Mouse (Mus musculus) kidney, embryonic 16.5 days (tissue): ENCODE measurements around the gene Hist2h4. TPM values are rescaled to one million over a fixed set of nuclear protein-coding genes. Genes with fewer than 3 reads are reported as not detected.
"Not testable (repeated sequence)": the region's sequence is repeated elsewhere in the genome, so short reads cannot be mapped to it uniquely, and the experiment has no call there.

ENCODE experiments used
- ATAC-seq: fragments of 200-750 bp; cut with Nextera tagmentation; 2 replicates; pipeline ENCODE4 v1.8.0; 2017; ENCODE audit warnings: moderate TSS enrichment; ENCODE audit not compliant: low FRiP score, low TSS enrichment
- H3K27ac ChIP-seq: fragments of 300-500 bp; sonication (generic); 2 replicates; pipeline ENCODE4 v1.5.1; 2014; ENCODE audit warnings: low read length
- H3K27me3 ChIP-seq: fragments of 300-500 bp; sonication (generic); 2 replicates; pipeline ENCODE4 v1.6.1; 2014; ENCODE audit warnings: low read length, control low read depth, mixed read lengths; ENCODE audit not compliant: insufficient read depth
- H3K36me3 ChIP-seq: fragments of 300-500 bp; sonication (generic); 2 replicates; pipeline ENCODE4 v1.6.1; 2014; ENCODE audit warnings: low read length, control low read depth, mixed read lengths; ENCODE audit not compliant: insufficient read depth
- H3K4me1 ChIP-seq: fragments of 300-500 bp; sonication (generic); 2 replicates; pipeline ENCODE4 v1.6.1; 2014; ENCODE audit warnings: low read length, control low read depth, mixed read lengths; ENCODE audit not compliant: insufficient read depth
- H3K4me2 ChIP-seq: fragments of 300-500 bp; sonication (generic); replicated peaks from 2 replicates; pipeline ENCODE4 v1.6.1; 2014; ENCODE audit warnings: low read depth, low read length
- H3K4me3 ChIP-seq: fragments of 300-500 bp; sonication (generic); 2 replicates; pipeline ENCODE4 v1.5.1; 2014; ENCODE audit warnings: mild to moderate bottlenecking, low read length
- H3K9ac ChIP-seq: fragments of 300-500 bp; sonication (generic); replicated peaks from 2 replicates; pipeline ENCODE4 v1.6.1; 2014; ENCODE audit warnings: low read length
- H3K9me3 ChIP-seq: fragments of 300-500 bp; sonication (generic); 2 replicates; pipeline ENCODE4 v1.6.1; 2016; ENCODE audit warnings: low read length, control low read depth
- WGBS: fragments of 180-500 bp; shearing (Covaris S2); extraction: QIAGEN DNeasy Blood & Tissue Kit; methylation state at CpG from one replicate; pipeline ENCODE4 v1.1.7; 2014; 5-methylcytosine and 5-hydroxymethylcytosine counted together
- polyA plus RNA-seq: library from polyadenylated mRNA; unstranded; fragments of >200 nt; fragmentation: Nextera tagmentation; extraction: Ambion mirVana; gene quantifications from 2 replicates; pipeline ENCODE4 v1.2.1, GENCODE M21; 2015

Gene Hist2h4
- polyA plus RNA-seq, 1 experiment from 2014 or later, result 10.8 TPM

GRCm38 (mm10) chr3:96293368-96293767 lies 30.3 kb upstream of the Hist2h4 start:
- H3K4me3 ChIP-seq, result no peak overlapping the region
- ATAC-seq, result no peak
- H3K4me1 ChIP-seq, result no peaks in the 10 kb centered on the region
- no peak overlapping the region for H3K27ac ChIP-seq
- H3K27me3 ChIP-seq, result peaks cover 4% of the 10 kb centered on the region; the same call in 1 of the 2 replicates
- WGBS, result 57% methylated on average over 5 of the region's 5 CpGs
- H3K36me3 ChIP-seq, result no peaks in the 10 kb centered on the region
- no peaks in the 10 kb centered on the region for H3K9me3 ChIP-seq
- H3K9ac ChIP-seq, result no peak overlapping the region
- no peak overlapping the region for H3K4me2 ChIP-seq

GRCm38 (mm10) chr3:96292641-96293040 lies 29.5 kb upstream of the Hist2h4 start:
- Histone ChIP-seq H3K9me3 (no peaks in the 10 kb centered on the region), H3K27me3 (peaks cover 4% of the 10 kb centered on the region; the same call in 1 of the 2 replicates), H3K27ac (no peak overlapping the region), H3K9ac (no peak overlapping the region), H3K36me3 (no peaks in the 10 kb centered on the region), H3K4me3 (no peak overlapping the region), H3K4me1 (no peaks in the 10 kb centered on the region), H3K4me2 (no peak overlapping the region)
- 41% methylated on average over 6 of the region's 6 CpGs for WGBS
- ATAC-seq, result no peak

GRCm38 (mm10) chr3:96290727-96291126 lies 27.6 kb upstream of the Hist2h4 start:
- 96% methylated on average over 3 of the region's 3 CpGs for WGBS
- not testable (repeated sequence) for H3K27me3 ChIP-seq

DNA sequence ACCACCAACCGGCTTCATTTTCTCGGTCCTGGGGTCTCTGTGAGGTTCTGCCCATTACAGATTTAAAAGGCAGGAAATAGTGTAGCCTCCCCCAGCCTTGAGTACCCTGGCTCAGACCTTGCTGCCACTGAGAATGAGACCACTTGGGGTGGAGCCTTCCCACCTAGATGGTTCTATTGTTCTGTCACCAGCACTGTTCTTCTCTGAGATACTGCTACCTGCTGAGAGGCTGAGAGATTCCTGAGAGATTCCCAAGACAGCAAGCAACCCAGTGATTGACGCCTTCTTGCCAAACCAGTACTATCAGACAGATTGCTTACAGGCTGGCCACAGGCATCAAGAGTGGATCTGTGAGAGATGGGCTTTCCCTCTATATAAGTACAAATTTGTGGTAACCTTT lies 26.1 kb upstream of the Hist2h4 start:
- no peaks in the 10 kb centered on the region for H3K36me3 ChIP-seq
- H3K4me1 ChIP-seq, result 0 out of 2 replicates have a peak, but pooled peaks cover under 1% of the 10 kb centered on the region
- 77% methylated on average over 3 of the region's 3 CpGs for WGBS
- H3K4me3 ChIP-seq, result no peak overlapping the region
- no peak overlapping the region for H3K9ac ChIP-seq
- no peak overlapping the region for H3K27ac ChIP-seq
- H3K9me3 ChIP-seq, result no peaks in the 10 kb centered on the region
- peaks cover 15% of the 10 kb centered on the region; the same call in 1 of the 2 replicates for H3K27me3 ChIP-seq
- no peak for ATAC-seq
- no peak overlapping the region for H3K4me2 ChIP-seq

More at GRCm38 (mm10) chr3:96290727-96291126, 27.6 kb upstream of the Hist2h4 start:
- H3K4me1 ChIP-seq, H3K36me3 ChIP-seq, H3K4me2 ChIP-seq, H3K4me3 ChIP-seq, ATAC-seq, H3K9ac ChIP-seq, H3K9me3 ChIP-seq, H3K27ac ChIP-seq: not testable (repeated sequence)

DNA sequence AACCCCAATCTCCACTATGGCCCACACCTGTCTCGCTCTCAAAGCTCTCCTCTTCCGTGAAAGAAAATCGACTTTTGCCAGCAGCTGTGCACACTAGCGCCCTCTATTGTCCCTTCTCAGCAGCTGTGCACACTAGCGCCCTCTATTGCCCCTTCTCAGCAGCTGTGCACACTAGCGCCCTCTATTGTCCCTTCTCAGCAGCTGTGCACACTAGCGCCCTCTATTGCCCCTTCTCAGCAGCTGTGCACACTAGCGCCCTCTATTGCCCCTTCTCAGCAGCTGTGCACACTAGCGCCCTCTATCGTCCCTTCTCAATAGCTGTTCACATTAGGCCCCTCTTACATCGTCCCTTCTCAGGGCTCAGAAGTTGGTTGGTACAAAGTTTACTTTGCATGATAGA lies 24.2 kb upstream of the Hist2h4 start:
- peaks cover 16% of the 10 kb centered on the region for H3K27me3 ChIP-seq
- not testable (repeated sequence) for H3K9ac ChIP-seq, ATAC-seq, H3K36me3 ChIP-seq, H3K4me3 ChIP-seq, H3K9me3 ChIP-seq, H3K27ac ChIP-seq, H3K4me1 ChIP-seq, H3K4me2 ChIP-seq
- 91% methylated on average over 11 of the region's 11 CpGs for WGBS

DNA sequence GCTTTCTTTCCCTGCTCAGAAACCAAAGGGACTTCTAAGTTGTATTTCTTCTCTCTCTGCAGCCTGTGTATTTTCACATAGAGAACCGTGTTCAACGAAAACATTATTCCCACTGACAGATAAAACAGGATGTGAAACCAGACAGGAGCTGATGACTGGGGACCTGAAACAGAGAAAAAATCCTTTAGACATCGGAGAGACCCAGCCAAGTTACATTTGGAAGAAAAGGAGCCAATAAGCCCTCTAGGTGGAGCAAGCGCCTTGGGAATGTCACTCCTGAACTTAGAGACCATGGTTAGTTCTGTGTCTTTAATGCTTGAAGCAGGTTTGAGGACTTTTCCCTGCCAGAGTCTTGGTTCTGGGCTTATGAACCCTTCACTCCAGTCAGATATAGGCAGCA lies 21.3 kb upstream of the Hist2h4 start:
- Histone ChIP-seq H3K36me3 (no peaks in the 10 kb centered on the region), H3K4me2 (peak overlapping the region; percentile 20; the same call in 1 of the 2 replicates), H3K4me3 (no peak overlapping the region), H3K4me1 (peaks cover 3% of the 10 kb centered on the region; the same call in 1 of the 2 replicates), H3K9me3 (no peaks in the 10 kb centered on the region), H3K27me3 (peaks cover 16% of the 10 kb centered on the region), H3K27ac (no peak overlapping the region), H3K9ac (no peak overlapping the region)
- 16% methylated on average over 4 of the region's 4 CpGs for WGBS
- ATAC-seq, result 0 out of 2 replicates have a peak, but pooled peaks have one; percentile 42

GRCm38 (mm10) chr3:96280660-96281059 lies 17.5 kb upstream of the Hist2h4 start:
- Histone ChIP-seq H3K4me2 (no peak overlapping the region), H3K27me3 (peaks cover 11% of the 10 kb centered on the region), H3K9ac (no peak overlapping the region), H3K9me3 (no peaks in the 10 kb centered on the region), H3K36me3 (no peaks in the 10 kb centered on the region), H3K27ac (no peak overlapping the region), H3K4me3 (no peak overlapping the region), H3K4me1 (peaks cover 13% of the 10 kb centered on the region; the same call in 1 of the 2 replicates)
- no peak for ATAC-seq
- 60% methylated on average over 6 of the region's 6 CpGs for WGBS

GRCm38 (mm10) chr3:96277800-96278624 lies 14.9 kb upstream of the Hist2h4 start:
- Histone ChIP-seq H3K9ac (peak overlapping the region; percentile 55), H3K4me3 (peak overlapping the region; percentile 61), H3K36me3 (no peaks in the 10 kb centered on the region), H3K4me1 (peaks cover 9% of the 10 kb centered on the region; the same call in 1 of the 2 replicates), H3K27me3 (no peaks in the 10 kb centered on the region; the same call in 1 of the 2 replicates), H3K9me3 (no peaks in the 10 kb centered on the region), H3K4me2 (peak overlapping the region; percentile 90), H3K27ac (peak overlapping the region; percentile 92)
- under 1% methylated on average over 49 of the region's 49 CpGs for WGBS
- ATAC-seq, result peak; percentile 96

DNA sequence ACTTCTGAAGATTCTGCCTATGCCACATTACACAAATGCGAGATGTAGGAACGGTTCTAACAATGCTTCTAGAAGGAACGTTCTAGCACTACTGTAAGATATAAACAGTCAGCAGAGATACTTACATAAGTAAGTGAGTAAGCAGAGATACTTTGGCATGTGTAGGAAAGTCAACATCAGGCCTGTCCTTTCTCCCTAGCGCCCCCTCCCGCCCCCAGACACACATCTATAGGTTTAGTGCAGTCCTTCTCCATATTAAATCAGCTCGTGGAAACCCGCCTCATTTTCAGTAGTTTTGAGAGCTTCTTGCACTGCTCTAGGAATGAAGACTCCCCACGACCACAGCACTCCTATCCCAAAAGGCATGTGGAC lies 14.3 kb upstream of the Hist2h4 start:
- no peak overlapping the region; the same call in 1 of the 2 replicates for H3K27ac ChIP-seq
- no peaks in the 10 kb centered on the region for H3K36me3 ChIP-seq
- 23% methylated on average over 8 of the region's 8 CpGs for WGBS
- no peaks in the 10 kb centered on the region for H3K9me3 ChIP-seq
- H3K4me1 ChIP-seq, result peaks cover 9% of the 10 kb centered on the region; the same call in 1 of the 2 replicates
- H3K27me3 ChIP-seq, result no peaks in the 10 kb centered on the region; the same call in 1 of the 2 replicates
- no peak; the same call in 1 of the 2 replicates for ATAC-seq
- H3K9ac ChIP-seq, result peak overlapping the region; percentile 55
- peak overlapping the region; percentile 90 for H3K4me2 ChIP-seq
- peak overlapping the region; percentile 61 for H3K4me3 ChIP-seq
